Mouse (Mus musculus) bone marrow, adult 2 months (tissue): Measurements from ENCODE around the gene Camk2g.

ENCODE experiments used
- CTCF ChIP-seq: fragments of 200-500 bp; IDR thresholded peaks from 2 replicates; pipeline ENCODE4 v1.5.1; 2011; ENCODE audit warnings: low read length, control low read depth; ENCODE audit not compliant: control insufficient read depth, insufficient read depth
- POLR2A ChIP-seq: fragments of 200-500 bp; IDR thresholded peaks from 2 replicates; pipeline ENCODE4 v1.6.1; 2011; ENCODE audit warnings: low read depth, mild to moderate bottlenecking, control low read depth, low read length, borderline replicate concordance; ENCODE audit not compliant: control insufficient read depth

DNA sequence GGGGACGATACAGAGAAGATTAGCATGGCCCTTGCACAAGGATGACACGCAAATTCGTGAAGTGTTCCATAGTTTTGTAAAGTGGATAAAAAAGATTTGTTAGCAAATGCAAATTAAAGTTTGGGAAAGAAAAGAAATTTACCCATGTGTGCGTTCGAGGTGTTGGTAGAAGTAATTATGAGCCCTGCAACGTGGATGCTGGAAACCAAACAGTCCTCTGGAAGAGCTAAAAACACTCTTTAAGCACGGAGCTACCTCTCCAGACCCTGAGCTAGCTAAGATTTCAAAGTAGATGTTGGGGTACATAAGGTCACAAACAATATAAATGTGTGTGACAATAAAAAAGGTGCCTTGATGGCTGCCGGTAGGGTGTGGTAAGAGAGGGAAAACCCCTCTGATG, 92.3 kb downstream of the Camk2g start:
- TF ChIP-seq POLR2A (no peak), CTCF (no peak)
